Mouse (Mus musculus): ENCODE data around the gene Cbx4. TPM values are rescaled to one million over a fixed set of nuclear protein-coding genes. Genes with fewer than 3 reads are reported as not detected.

Gene Cbx4
- total and polyA plus RNA-seq, 3 experiments = 4.7 to 12.3 (median 8.1) TPM

GRCm38 (mm10) chr11:119073876-119074433 lies 12.1 kb downstream of the Cbx4 start:
- no peak overlapping the region for H3K27ac ChIP-seq
- H3K4me3 ChIP-seq = no peak overlapping the region
- H3K36me3 ChIP-seq (ENCODE audit: control insufficient read depth, insufficient read depth, low read length) = no peaks in the 10 kb centered on the region
- H3K9ac ChIP-seq (ENCODE audit: low read depth, low read length) = no peak overlapping the region
- WGBS = 82% methylated on average over 6 of the region's 6 CpGs
- DNase-seq = no peak
- H3K27me3 ChIP-seq (ENCODE audit: control insufficient read depth, insufficient read depth, low read length) = no peaks in the 10 kb centered on the region
- H3K4me1 ChIP-seq (ENCODE audit: control insufficient read depth, insufficient read depth, low read length) = peaks cover 3% of the 10 kb centered on the region
- TF ChIP-seq EP300 (IDR thresholded peaks at IDR 0.05; ENCODE audit: insufficient read depth, low read depth, low read length) (no peak), CTCF (IDR thresholded peaks at IDR 0.05) (no peak), POLR2A (IDR thresholded peaks at IDR 0.05; ENCODE audit: insufficient read depth, low read depth, low read length) (no peak)
- H3K79me2 ChIP-seq (replicated peaks; ENCODE audit: control insufficient read depth, insufficient read depth, low read length) = no peaks in the 10 kb centered on the region
- intact Hi-C loops (cut with DNase I) = no loop called here

GRCm38 (mm10) chr11:119072986-119073385 lies 13.0 kb downstream of the Cbx4 start:
- intact Hi-C loops (cut with DNase I) = no loop called here
- TF ChIP-seq EP300 (IDR thresholded peaks at IDR 0.05; ENCODE audit: insufficient read depth, low read depth, low read length) (no peak), POLR2A (IDR thresholded peaks at IDR 0.05; ENCODE audit: insufficient read depth, low read depth, low read length) (no peak), CTCF (IDR thresholded peaks at IDR 0.05) (no peak)

DNA sequence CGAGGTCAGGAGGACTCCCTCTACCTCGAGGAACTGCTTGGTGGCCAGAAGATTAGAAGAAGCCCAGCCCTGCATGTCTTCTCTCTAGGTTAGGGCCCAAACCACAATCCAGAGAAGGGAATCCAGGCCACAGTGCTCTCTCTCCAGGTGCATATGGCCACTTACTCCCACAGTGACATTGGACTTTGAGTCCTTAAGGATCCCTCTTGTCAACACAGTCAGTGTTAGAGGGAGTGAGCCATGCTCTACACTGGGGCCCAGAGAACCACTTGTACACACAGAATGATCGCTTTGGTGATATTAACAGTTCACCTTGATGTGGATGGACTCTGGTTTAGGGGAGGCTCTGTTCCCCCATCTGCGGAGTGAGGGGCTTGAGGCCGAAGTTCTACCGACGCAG lies 13.8 kb downstream of the Cbx4 start:
- no peaks in the 10 kb centered on the region for H3K4me1 ChIP-seq (ENCODE audit: control insufficient read depth, insufficient read depth, low read length)
- TF ChIP-seq EP300 (IDR thresholded peaks at IDR 0.05; ENCODE audit: insufficient read depth, low read depth, low read length) (no peak), POLR2A (IDR thresholded peaks at IDR 0.05; ENCODE audit: insufficient read depth, low read depth, low read length) (no peak)
- no peak overlapping the region for H3K9ac ChIP-seq (ENCODE audit: low read depth, low read length)
- intact Hi-C loops (cut with DNase I) = no loop called here
- WGBS = 82% methylated on average over 7 of the region's 7 CpGs
- no peaks in the 10 kb centered on the region for H3K36me3 ChIP-seq (ENCODE audit: control insufficient read depth, insufficient read depth, low read length)
- no peaks in the 10 kb centered on the region for H3K79me2 ChIP-seq (replicated peaks; ENCODE audit: control insufficient read depth, insufficient read depth, low read length)
- DNase-seq = no peak
- H3K27me3 ChIP-seq (ENCODE audit: control insufficient read depth, insufficient read depth, low read length) = no peaks in the 10 kb centered on the region
- H3K4me3 ChIP-seq = no peak overlapping the region
- H3K27ac ChIP-seq = no peak overlapping the region

More at GRCm38 (mm10) chr11:119072986-119073385, 13.0 kb downstream of the Cbx4 start:
- Histone ChIP-seq H3K36me3 (ENCODE audit: control insufficient read depth, insufficient read depth, low read length) (no peaks in the 10 kb centered on the region), H3K79me2 (replicated peaks; ENCODE audit: control insufficient read depth, insufficient read depth, low read length) (no peaks in the 10 kb centered on the region), H3K4me3 (no peak overlapping the region), H3K9ac (ENCODE audit: low read depth, low read length) (no peak overlapping the region), H3K27ac (no peak overlapping the region), H3K4me1 (ENCODE audit: control insufficient read depth, insufficient read depth, low read length) (no peaks in the 10 kb centered on the region), H3K27me3 (ENCODE audit: control insufficient read depth, insufficient read depth, low read length) (no peaks in the 10 kb centered on the region)
- DNase-seq = no peak
- 77% methylated on average over 6 of the region's 6 CpGs for WGBS

DNA sequence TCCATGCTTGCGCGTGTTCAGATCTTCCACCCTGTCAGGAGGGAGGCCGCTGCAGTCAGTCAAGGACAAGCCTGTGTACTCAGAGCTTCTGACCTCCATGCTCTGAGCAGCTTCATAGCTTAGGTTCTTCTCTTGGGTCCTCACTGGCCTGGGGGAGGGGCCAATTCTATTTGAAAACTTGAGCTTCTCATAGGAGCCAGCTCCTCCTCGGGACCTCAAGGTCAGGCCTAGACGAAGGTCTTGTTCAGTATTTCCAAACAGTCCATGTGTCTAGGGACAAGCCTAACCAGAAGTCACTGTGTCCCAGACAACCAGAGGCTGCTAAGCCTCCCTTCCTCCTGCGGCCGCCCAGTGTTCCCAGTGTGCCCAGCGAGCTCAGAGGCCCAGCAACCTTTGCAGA lies 19.2 kb downstream of the Cbx4 start:
- Histone ChIP-seq H3K4me1 (ENCODE audit: control insufficient read depth, insufficient read depth, low read length) (no peaks in the 10 kb centered on the region), H3K4me3 (no peak overlapping the region), H3K27ac (no peak overlapping the region), H3K79me2 (replicated peaks; ENCODE audit: control insufficient read depth, insufficient read depth, low read length) (no peaks in the 10 kb centered on the region), H3K27me3 (ENCODE audit: control insufficient read depth, insufficient read depth, low read length) (no peaks in the 10 kb centered on the region), H3K9ac (ENCODE audit: low read depth, low read length) (no peak overlapping the region), H3K36me3 (ENCODE audit: control insufficient read depth, insufficient read depth, low read length) (no peaks in the 10 kb centered on the region)
- intact Hi-C loops (cut with DNase I) = no loop called here
- no peak for DNase-seq
- WGBS = 80% methylated on average over 8 of the region's 8 CpGs
- TF ChIP-seq CTCF (IDR thresholded peaks at IDR 0.05) = no peak
- TF ChIP-seq POLR2A (IDR thresholded peaks at IDR 0.05; ENCODE audit: insufficient read depth, low read depth, low read length) = no peak
- TF ChIP-seq EP300 (IDR thresholded peaks at IDR 0.05; ENCODE audit: insufficient read depth, low read depth, low read length) = no peak

GRCm38 (mm10) chr11:119059256-119059655 lies 26.8 kb downstream of the Cbx4 start:
- TF ChIP-seq EP300 (IDR thresholded peaks at IDR 0.05; ENCODE audit: insufficient read depth, low read depth, low read length) (no peak), POLR2A (IDR thresholded peaks at IDR 0.05; ENCODE audit: insufficient read depth, low read depth, low read length) (no peak), CTCF (IDR thresholded peaks at IDR 0.05) (no peak)
- intact Hi-C loops (cut with DNase I) = no loop called here
- 31% methylated on average over 3 of the region's 3 CpGs for WGBS
- no peaks in the 10 kb centered on the region for H3K79me2 ChIP-seq (replicated peaks; ENCODE audit: control insufficient read depth, insufficient read depth, low read length)
- H3K27me3 ChIP-seq (ENCODE audit: control insufficient read depth, insufficient read depth, low read length) = peaks cover 12% of the 10 kb centered on the region
- DNase-seq = no peak
- no peak overlapping the region for H3K27ac ChIP-seq
- peaks cover 2% of the 10 kb centered on the region; the same call in 1 of the 2 replicates for H3K4me1 ChIP-seq (ENCODE audit: control insufficient read depth, insufficient read depth, low read length)
- no peaks in the 10 kb centered on the region for H3K36me3 ChIP-seq (ENCODE audit: control insufficient read depth, insufficient read depth, low read length)
- H3K4me3 ChIP-seq = no peak overlapping the region
- no peak overlapping the region for H3K9ac ChIP-seq (ENCODE audit: low read depth, low read length)

DNA sequence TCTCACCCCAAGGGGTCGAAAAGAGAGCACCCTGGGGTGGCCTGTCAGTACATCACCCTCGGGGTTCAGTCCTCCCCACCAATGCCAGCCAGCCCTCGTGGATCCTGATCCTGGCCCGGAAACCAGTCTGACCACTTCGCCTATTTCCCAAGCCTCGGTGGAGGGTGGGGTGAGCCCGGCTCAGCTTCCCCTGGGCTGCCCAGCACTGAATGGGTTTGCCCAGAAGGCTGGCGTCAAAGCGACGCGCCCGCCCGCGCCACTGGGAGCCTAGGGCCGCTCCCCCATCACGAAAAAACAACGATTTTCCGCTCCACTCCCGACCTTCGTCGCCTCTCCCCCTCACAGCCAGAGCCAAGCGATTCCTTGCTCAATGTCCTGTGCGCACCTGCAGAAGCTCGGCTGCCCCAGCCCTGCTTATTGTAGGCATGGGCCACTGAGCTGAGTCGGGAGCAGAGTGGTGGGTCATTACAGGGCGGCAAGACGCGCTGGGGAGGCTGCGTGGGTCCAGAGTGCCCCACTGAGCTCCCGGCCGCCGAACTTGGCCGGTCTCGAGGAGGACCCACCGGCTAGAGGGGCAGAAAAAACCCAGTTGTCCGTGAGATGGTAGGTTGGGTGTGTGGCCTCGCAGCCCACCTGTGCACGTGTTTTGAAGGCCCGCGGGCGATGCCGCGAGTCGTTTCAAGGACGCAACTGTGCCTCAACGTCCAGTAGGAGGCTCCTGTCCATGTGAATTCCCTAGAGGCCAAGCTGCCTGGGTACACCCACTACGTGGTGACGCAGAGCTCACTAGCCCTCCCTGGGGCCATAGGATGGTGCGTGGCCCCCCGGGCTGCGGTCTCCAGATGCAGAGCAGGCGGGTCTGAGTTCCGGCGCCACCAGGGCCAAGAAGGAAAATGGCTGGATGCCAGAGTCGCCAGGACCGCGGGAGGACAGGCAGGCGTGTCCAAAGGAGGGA lies 27.7 kb downstream of the Cbx4 start:
- WGBS = 3% methylated on average over 58 of the region's 58 CpGs
- H3K27ac ChIP-seq = no peak overlapping the region
- TF ChIP-seq CTCF (IDR thresholded peaks at IDR 0.05) (peak; percentile 40), POLR2A (IDR thresholded peaks at IDR 0.05; ENCODE audit: insufficient read depth, low read depth, low read length) (0 out of 2 replicates have a peak, but pooled peaks have one; percentile 21), EP300 (IDR thresholded peaks at IDR 0.05; ENCODE audit: insufficient read depth, low read depth, low read length) (no peak)
- peaks cover 2% of the 10 kb centered on the region; the same call in 1 of the 2 replicates for H3K4me1 ChIP-seq (ENCODE audit: control insufficient read depth, insufficient read depth, low read length)
- H3K79me2 ChIP-seq (replicated peaks; ENCODE audit: control insufficient read depth, insufficient read depth, low read length) = no peaks in the 10 kb centered on the region
- peak overlapping the region; percentile 18 for H3K9ac ChIP-seq (ENCODE audit: low read depth, low read length)
- peaks cover 12% of the 10 kb centered on the region for H3K27me3 ChIP-seq (ENCODE audit: control insufficient read depth, insufficient read depth, low read length)
- peak overlapping the region; percentile 20; the same call in 1 of the 2 replicates for H3K4me3 ChIP-seq
- no peaks in the 10 kb centered on the region for H3K36me3 ChIP-seq (ENCODE audit: control insufficient read depth, insufficient read depth, low read length)
- intact Hi-C loops (cut with DNase I) = no loop called here
- peak; percentile 58 to 64 for DNase-seq
